Mouse (Mus musculus) bone marrow, adult 2 months (tissue): ENCODE results near the gene Tdrd3.

Source experiments
- CTCF ChIP-seq: fragments of 200-500 bp; IDR thresholded peaks from 2 replicates; pipeline ENCODE4 v1.5.1; 2011; ENCODE audit warnings: low read length, control low read depth; ENCODE audit not compliant: control insufficient read depth, insufficient read depth
- POLR2A ChIP-seq: fragments of 200-500 bp; IDR thresholded peaks from 2 replicates; pipeline ENCODE4 v1.6.1; 2011; ENCODE audit warnings: low read depth, mild to moderate bottlenecking, control low read depth, low read length, borderline replicate concordance; ENCODE audit not compliant: control insufficient read depth

GRCm38 (mm10) chr14:87459777-87460176 is 43.3 kb downstream of the Tdrd3 start:
- TF ChIP-seq CTCF (no peak), POLR2A (no peak)
